Mouse (Mus musculus) embryo, embryonic 9.5 days (tissue): ENCODE data around the gene Gm10065.
"Not testable (repeated sequence)": the region's sequence is repeated elsewhere in the genome, so short reads cannot be mapped to it uniquely, and the experiment has no call there.

Experiments
- DNase-seq: peaks from one replicate; pipeline ENCODE4 v3.0.0-alpha.2; 2017; ENCODE audit errors: extremely low spot score

Gm10065 gene

GRCm38 (mm10) chr13:21478759-21479670 is at the start of gene Gm10065, which contains the start of gene Zkscan4:
Gm10065 (minus strand) TSS chr13:21479441.
Zkscan4 (plus strand) TSS chr13:21478907.
- peak; percentile 73 for DNase-seq

GRCm38 (mm10) chr13:21506221-21506649 is 27.0 kb upstream of the Gm10065 start:
- DNase-seq: peak; percentile 93

DNA sequence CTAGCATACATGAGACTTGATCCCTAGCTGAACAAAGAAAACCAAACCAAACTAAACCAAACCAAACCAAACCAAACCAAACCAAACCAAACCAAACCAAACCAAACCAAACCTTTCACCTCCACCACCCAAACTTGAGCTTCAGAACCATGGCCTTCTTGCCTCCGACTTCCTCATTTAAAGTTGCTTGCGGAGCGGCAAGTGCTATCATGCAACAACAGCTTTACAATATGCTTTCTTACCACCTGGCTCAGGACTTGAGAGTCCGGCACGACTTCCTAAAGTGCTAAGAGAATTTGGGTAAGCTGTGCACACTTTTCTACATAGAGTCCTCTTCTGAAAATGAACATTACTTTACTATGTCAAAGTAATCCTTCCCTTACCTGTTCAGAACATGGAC is 23.1 kb upstream of the Gm10065 start:
- DNase-seq: no peak

DNA sequence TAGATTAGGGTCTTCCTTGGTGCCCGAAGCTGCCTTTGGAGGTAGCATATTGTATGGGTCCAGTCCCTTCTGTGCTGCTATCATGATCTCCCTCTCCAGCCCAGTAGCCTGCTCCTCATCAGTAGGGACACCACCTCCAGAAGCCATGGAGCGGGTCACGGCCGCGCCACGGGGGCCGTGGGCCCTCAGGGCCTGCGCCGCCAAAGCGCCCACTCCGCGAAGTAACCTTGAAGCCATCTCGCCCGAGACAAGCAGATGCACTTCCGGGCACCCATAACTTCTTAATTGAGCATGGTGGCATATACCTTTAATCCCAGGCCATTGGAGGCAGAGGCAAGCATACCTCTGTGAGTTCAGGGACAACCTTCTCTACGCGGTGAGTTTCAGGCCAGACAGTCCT is 21.9 kb upstream of the Gm10065 start, which contains the start of gene Gm11273:
Gene Gm11273 (minus strand): TSS at position 237 of the 400 bp plus-strand sequence.
- not testable (repeated sequence) for DNase-seq

DNA sequence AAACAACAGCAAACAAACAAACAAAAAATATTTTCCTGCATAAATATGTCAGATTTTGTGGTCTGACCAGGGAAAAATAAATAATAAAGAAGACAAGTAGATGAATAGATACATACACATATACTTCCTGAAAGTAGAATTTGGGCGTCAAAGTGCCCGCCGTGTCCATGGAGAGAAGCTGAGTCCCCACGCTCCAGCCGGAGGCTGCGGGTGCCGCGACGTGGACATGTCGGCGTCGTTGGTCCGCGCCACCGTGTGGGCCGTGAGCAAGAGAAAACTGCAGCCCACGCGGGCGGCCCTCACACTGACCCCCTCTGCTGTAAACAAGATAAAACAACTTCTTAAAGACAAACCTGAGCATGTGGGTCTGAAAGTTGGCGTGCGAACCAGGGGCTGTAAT is 15.8 kb upstream of the Gm10065 start, which contains the start of gene AK157302:
Gene AK157302 (plus strand): TSS at position 144 of the 400 bp plus-strand sequence.
- no peak for DNase-seq

DNA sequence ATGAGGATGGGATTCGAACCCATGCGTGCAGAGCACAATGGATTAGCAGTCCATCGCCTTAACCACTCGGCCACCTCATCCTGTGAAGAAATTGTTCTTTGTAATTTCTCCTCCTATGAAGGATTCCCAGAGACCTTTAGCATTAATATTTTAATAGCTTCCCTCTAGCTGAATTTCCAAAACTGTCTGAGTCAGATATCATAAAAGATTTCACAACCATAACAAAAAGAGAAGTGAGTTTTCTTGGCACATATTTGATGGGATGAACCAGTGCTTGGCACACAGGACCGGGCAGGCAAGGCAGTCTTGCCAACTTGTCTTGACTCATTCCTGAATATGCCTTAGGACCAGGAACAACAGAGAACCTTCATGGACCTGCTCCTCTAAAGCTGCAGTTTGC is 13.6 kb upstream of the Gm10065 start:
- DNase-seq: no peak

DNA sequence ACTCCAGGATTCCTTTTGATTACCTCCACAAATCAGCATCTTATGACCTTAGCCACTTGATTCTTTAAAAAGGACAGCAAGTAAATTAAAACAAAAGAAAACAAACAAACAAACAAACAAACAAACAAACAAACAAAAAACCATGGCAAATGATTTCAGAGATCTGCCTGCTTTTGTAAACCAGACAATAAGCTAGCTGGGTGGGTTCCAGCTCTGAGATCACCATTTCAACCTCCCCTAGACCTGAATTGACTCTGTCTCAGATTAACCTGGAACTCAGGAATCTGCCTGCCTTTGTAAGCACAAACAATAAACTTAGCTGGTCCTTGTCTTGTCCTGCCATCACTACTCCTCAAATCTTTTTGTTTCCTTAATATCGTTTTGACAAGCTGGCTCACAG is 7.6 kb upstream of the Gm10065 start:
- DNase-seq: no peak

GRCm38 (mm10) chr13:21472427-21472826 is 6.8 kb downstream of the Gm10065 start:
- no peak for DNase-seq

DNA sequence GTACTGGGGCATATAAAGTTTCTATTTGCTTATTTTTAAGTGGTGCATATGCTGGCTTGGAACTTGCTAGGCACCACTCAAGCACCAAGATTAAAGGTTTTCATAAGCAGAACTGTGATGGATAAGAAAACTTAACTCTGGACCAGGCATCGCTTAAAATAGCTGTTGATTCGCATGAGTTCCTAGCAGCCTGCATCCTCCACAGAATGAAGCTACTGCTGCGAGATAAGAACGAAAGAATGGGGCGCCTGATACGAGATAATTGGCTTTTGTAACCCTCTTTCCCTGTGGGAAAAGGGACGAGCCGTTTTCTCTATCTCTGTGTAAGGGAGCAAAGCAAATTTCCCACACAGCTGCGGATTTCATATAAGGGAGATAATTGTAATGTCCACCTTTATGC is 10.1 kb downstream of the Gm10065 start:
- no peak for DNase-seq

- peak; percentile 87 for DNase-seq
Observed at GRCm38 (mm10) chr13:21468061-21469019, 10.9 kb downstream of the Gm10065 start, which contains the start of gene Nkapl. Nkapl (minus strand) TSS chr13:21468509.

DNA sequence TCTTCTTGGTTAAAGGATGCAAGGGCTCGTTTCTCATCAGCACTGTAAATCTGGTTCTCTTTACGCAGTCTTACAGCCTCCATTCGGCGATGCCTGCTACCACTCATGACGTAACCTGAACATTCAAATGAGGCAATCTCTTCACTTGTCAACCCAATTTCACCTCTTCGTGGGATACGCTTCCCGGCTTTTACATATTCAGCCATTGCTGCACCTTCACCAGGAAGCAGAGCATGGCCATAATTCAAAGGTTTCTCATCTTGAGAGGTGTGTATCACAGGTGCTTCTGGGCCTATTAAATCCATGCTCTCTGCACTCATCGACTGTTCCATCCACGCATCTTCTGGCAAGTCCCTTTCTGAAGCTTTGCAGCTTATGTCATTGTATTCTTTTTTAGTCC is 11.9 kb downstream of the Gm10065 start:
- no peak for DNase-seq

- not testable (repeated sequence) for DNase-seq
Observed at GRCm38 (mm10) chr13:21462516-21462915, 16.7 kb downstream of the Gm10065 start.

DNA sequence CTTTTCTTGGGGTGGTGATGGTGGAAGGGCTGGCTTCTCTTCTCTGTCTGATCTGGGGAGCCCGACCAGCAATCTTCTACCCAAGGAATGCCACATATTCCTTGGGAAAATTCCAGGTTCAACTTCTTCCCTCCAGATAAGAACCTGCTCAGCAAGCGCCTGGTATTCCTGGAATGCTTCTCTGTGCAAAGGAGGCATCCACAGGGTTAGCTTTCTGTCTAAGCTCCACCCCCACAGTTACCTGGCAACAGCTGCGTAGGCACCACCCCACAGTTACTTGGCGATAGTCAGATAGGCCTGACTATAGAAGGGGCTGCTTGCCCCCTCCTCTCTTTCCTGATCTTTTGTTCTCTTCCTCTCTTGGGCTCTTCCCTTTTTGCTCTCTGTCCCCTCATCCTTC is 22.9 kb downstream of the Gm10065 start:
- DNase-seq: peak; percentile 42

DNA sequence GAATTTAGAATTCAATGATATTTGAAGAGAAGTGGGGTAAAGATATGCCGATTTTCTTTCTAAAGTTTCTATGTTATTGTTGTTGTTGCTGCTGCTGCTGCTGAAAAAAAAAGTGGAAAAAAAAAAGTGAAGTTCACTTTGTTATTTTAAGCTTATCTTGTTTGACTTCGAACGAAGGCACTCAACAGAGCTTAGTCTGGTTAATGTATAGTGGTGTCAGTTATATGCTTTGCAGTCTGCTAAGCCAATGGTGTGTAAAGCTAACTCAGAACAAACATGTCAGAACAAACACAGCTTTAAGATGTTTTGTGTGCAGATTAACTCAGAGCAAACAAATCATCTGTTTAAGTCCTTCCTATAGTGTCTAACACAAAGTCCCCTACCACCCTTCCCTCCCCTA is 25.1 kb downstream of the Gm10065 start:
- no peak for DNase-seq

GRCm38 (mm10) chr13:21453449-21453848 is 25.8 kb downstream of the Gm10065 start, which contains the start of gene Zscan26:
Zscan26 (minus strand) TSS chr13:21453730.
- DNase-seq: peak; percentile 87

DNA sequence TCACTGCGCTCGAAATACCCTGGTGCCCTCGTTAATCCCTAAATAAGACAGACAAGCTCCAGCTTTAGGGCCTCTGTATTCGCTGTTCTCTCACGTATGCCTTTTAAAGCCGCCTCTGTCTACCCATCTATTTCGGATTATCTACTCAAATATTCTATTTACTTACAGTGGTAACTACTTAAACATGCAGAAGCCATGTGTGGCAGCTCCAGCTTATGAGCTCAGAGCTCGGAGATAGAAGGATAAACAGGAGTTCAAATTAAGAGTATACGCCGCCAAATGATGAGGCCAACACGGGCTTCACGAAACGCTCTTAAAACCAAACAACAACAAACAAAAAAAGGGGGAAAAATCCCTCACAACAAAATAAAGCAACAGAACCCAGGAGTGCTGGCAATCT is 26.2 kb downstream of the Gm10065 start:
- peak; percentile 15 for DNase-seq

DNA sequence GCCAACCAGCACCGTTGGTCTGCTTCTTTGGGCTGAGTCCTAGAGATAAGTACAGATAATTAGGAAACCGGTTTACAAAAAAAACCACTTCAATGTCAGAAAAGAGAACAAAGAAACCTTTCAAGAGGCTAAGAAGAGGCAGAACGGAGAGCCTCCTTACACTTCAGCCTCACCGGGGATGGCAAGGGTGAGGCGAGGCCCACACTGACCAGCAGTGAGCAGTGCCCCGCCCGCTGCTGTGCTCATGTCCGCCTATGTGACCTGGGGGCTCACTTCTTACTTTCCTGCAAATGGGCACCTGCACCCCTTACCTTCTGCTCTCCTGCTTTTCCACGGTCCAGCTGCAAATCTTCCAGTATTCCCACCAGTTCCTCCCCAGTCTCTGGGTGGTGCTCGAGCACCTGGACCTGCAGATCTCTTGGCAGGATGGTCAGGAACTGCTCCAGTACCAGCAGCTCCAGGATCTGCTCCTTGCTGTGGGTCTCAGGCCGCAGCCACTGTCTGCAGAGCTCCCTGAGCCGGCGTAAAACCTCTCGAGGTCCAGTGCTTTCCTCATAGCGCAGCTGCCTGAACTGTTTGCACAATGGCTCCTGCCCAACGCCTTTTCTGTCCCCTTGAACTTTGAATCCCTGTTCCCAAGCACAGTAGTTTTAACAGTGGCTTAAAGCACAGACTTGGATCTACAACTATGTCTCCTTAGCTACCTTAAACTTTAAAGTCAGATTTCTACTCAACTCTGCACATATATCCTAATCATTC is 31.2 kb downstream of the Gm10065 start:
- DNase-seq: no peak

DNA sequence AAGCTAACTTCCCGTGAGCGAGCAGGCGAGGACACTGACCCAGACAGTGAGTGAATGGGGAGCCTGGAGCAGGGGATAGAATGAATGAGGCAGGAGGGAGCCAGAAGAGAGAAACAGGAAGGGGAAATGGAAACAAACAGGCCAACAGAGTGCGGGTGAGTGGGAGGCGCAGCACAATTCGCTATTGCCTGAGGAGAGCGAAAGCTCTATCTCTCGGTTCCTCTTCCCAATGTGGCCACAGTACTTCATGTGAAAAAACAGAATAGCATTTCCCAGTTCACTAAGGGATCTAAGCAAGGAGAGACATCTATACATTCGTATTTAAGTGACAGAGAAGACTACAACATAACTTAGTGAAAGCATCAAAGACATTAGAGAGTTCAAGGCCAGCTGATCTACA is 32.4 kb downstream of the Gm10065 start:
- no peak for DNase-seq

DNA sequence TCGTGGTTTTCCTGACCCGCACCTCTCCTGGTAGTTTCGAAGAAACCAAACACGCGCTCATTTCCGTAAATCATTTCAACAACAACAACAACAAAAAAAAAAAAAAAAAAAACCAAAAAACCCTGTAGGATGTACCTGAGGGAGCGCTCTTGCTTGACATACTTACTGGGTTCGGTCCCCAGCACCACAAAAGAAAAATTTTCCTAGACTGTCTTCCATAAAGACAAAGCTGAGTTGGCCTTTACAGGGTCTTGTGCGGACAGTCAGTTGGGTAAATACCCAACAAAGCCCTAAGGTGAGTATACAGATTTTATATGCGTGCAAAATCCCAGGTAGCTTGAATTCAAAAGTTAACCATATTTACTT is 38.1 kb downstream of the Gm10065 start:
- DNase-seq: peak; percentile 8

- DNase-seq: peak; percentile 81
Observed at GRCm38 (mm10) chr13:21440503-21441206, 38.6 kb downstream of the Gm10065 start, which contains the start of gene Pgbd1. Pgbd1 (minus strand) TSS chr13:21441058.
